Mouse (Mus musculus) forebrain, embryonic 15.5 days (tissue): ENCODE data around the gene Noto. TPM values are rescaled to one million over a fixed set of nuclear protein-coding genes. Genes with fewer than 3 reads are reported as not detected.
A peak's percentile ranks its signal among the peaks of the same experiment; 100 is the strongest.

Experiments used
- ATAC-seq: fragments of 200-750 bp; cut with Nextera tagmentation; replicated peaks from 2 replicates; pipeline ENCODE4 v1.8.0; 2017; ENCODE audit warnings: mild to moderate bottlenecking, moderate TSS enrichment, moderate library complexity
- H3K27ac ChIP-seq: fragments of 300-500 bp; sonication (generic); replicated peaks from 2 replicates; pipeline ENCODE4 v1.5.1; 2015; ENCODE audit warnings: mild to moderate bottlenecking, inconsistent platforms
- H3K27me3 ChIP-seq: fragments of 300-500 bp; sonication (generic); 2 replicates; pipeline ENCODE4 v1.6.1; 2015; ENCODE audit warnings: inconsistent platforms
- H3K36me3 ChIP-seq: fragments of 300-500 bp; sonication (generic); 2 replicates; pipeline ENCODE4 v1.6.1; 2015; ENCODE audit warnings: mild to moderate bottlenecking, inconsistent platforms
- H3K4me1 ChIP-seq: fragments of 300-500 bp; sonication (generic); 2 replicates; pipeline ENCODE4 v1.6.1; 2015; ENCODE audit warnings: inconsistent platforms
- H3K4me2 ChIP-seq: fragments of 300-500 bp; sonication (generic); replicated peaks from 2 replicates; pipeline ENCODE4 v1.6.1; 2015; ENCODE audit warnings: mild to moderate bottlenecking, inconsistent platforms
- H3K4me3 ChIP-seq: fragments of 300-500 bp; sonication (generic); 2 replicates; pipeline ENCODE4 v1.5.1; 2015; ENCODE audit warnings: mild to moderate bottlenecking, inconsistent platforms
- H3K9ac ChIP-seq: fragments of 300-500 bp; sonication (generic); replicated peaks from 2 replicates; pipeline ENCODE4 v1.6.1; 2015; ENCODE audit warnings: mild to moderate bottlenecking, inconsistent platforms
- H3K9me3 ChIP-seq: fragments of 300-500 bp; sonication (generic); 2 replicates; pipeline ENCODE4 v1.6.1; 2016; ENCODE audit warnings: inconsistent platforms
- WGBS: fragments of 180-500 bp; shearing (Covaris S2); methylation state at CpG from one replicate; pipeline ENCODE4 v1.1.7; 2015; ENCODE audit warnings: mixed read lengths; 5-methylcytosine and 5-hydroxymethylcytosine counted together
- polyA plus RNA-seq: library from polyadenylated mRNA; unstranded; fragments of >200 nt; fragmentation: Nextera tagmentation; extraction: Ambion mirVana; gene quantifications from 2 replicates; pipeline ENCODE4 v1.2.1, GENCODE M21; 2015

The Noto gene
- polyA plus RNA-seq, 1 experiment from 2014 or later, result not detected

- Histone ChIP-seq H3K36me3 (no peaks in the 10 kb centered on the region), H3K4me1 (peaks cover 47% of the 10 kb centered on the region), H3K9ac (peak overlapping the region; percentile 86), H3K4me2 (peak overlapping the region; percentile 91), H3K4me3 (peak overlapping the region; percentile 85), H3K27ac (peak overlapping the region; percentile 90), H3K27me3 (no peaks in the 10 kb centered on the region), H3K9me3 (no peaks in the 10 kb centered on the region)
- ATAC-seq, result no peak
- WGBS, result under 1% methylated on average over 15 of the region's 15 CpGs
Measured at GRCm38 (mm10) chr6:85452411-85452665, 28.7 kb downstream of the Noto start.

GRCm38 (mm10) chr6:85452816-85453215, 29.1 kb downstream of the Noto start:
- H3K9me3 ChIP-seq, result no peaks in the 10 kb centered on the region
- H3K4me2 ChIP-seq, result peak overlapping the region; percentile 91
- peaks cover 47% of the 10 kb centered on the region for H3K4me1 ChIP-seq
- no peaks in the 10 kb centered on the region for H3K36me3 ChIP-seq
- peak overlapping the region; percentile 90 for H3K27ac ChIP-seq
- H3K9ac ChIP-seq, result peak overlapping the region; percentile 86
- peak overlapping the region; percentile 85 for H3K4me3 ChIP-seq
- H3K27me3 ChIP-seq, result no peaks in the 10 kb centered on the region
- WGBS, result 12% methylated on average over 7 of the region's 7 CpGs
- no peak for ATAC-seq

- 84% methylated on average over 2 of the region's 2 CpGs for WGBS
- Histone ChIP-seq H3K4me2 (no peak overlapping the region), H3K27me3 (no peaks in the 10 kb centered on the region), H3K9me3 (no peaks in the 10 kb centered on the region), H3K27ac (no peak overlapping the region), H3K9ac (no peak overlapping the region), H3K4me3 (no peak overlapping the region), H3K4me1 (peaks cover 20% of the 10 kb centered on the region), H3K36me3 (peaks cover 54% of the 10 kb centered on the region)
- ATAC-seq, result no peak
Measured at GRCm38 (mm10) chr6:85459621-85460020, 35.9 kb downstream of the Noto start.

- H3K4me2 ChIP-seq, result no peak overlapping the region
- ATAC-seq, result no peak
Measured at GRCm38 (mm10) chr6:85465381-85465780, 41.7 kb downstream of the Noto start.

GRCm38 (mm10) chr6:85469660-85470430, 46.2 kb downstream of the Noto start:
- ATAC-seq, result 0 out of 2 replicates have a peak, but pooled peaks have one; percentile 23
- H3K36me3 ChIP-seq, result peaks cover 49% of the 10 kb centered on the region

More at GRCm38 (mm10) chr6:85465381-85465780, 41.7 kb downstream of the Noto start:
- H3K27me3 ChIP-seq, result no peaks in the 10 kb centered on the region
- no peak overlapping the region for H3K27ac ChIP-seq
- H3K36me3 ChIP-seq, result peaks cover 90% of the 10 kb centered on the region
- H3K9ac ChIP-seq, result no peak overlapping the region
- H3K4me1 ChIP-seq, result no peaks in the 10 kb centered on the region
- H3K4me3 ChIP-seq, result no peak overlapping the region
- no peaks in the 10 kb centered on the region for H3K9me3 ChIP-seq

GRCm38 (mm10) chr6:85471962-85472361, 48.3 kb downstream of the Noto start:
- ATAC-seq, result no peak
- H3K4me3 ChIP-seq, result no peak overlapping the region
- H3K36me3 ChIP-seq, result peaks cover 29% of the 10 kb centered on the region
- 53% methylated on average over 8 of the region's 8 CpGs for WGBS
- H3K9ac ChIP-seq, result no peak overlapping the region
- no peak overlapping the region for H3K27ac ChIP-seq
- no peaks in the 10 kb centered on the region for H3K27me3 ChIP-seq
- H3K4me1 ChIP-seq, result no peaks in the 10 kb centered on the region
- no peak overlapping the region for H3K4me2 ChIP-seq
- H3K9me3 ChIP-seq, result no peaks in the 10 kb centered on the region

More at GRCm38 (mm10) chr6:85469660-85470430, 46.2 kb downstream of the Noto start:
- no peak overlapping the region for H3K4me2 ChIP-seq
- no peak overlapping the region for H3K4me3 ChIP-seq
- no peak overlapping the region for H3K27ac ChIP-seq
- no peaks in the 10 kb centered on the region for H3K4me1 ChIP-seq
- H3K27me3 ChIP-seq, result no peaks in the 10 kb centered on the region
- H3K9me3 ChIP-seq, result no peaks in the 10 kb centered on the region
- no peak overlapping the region for H3K9ac ChIP-seq
- 72% methylated on average over 5 of the region's 5 CpGs for WGBS

GRCm38 (mm10) chr6:85472542-85472941, 48.9 kb downstream of the Noto start:
- H3K36me3 ChIP-seq, result peaks cover 24% of the 10 kb centered on the region
- WGBS, result 54% methylated on average over 5 of the region's 5 CpGs
- no peak for ATAC-seq

GRCm38 (mm10) chr6:85475581-85475980, 51.9 kb downstream of the Noto start:
- H3K9me3 ChIP-seq, result no peaks in the 10 kb centered on the region
- no peak overlapping the region for H3K4me2 ChIP-seq
- H3K27me3 ChIP-seq, result no peaks in the 10 kb centered on the region
- no peak overlapping the region for H3K9ac ChIP-seq
- no peak overlapping the region for H3K27ac ChIP-seq
- no peak for ATAC-seq
- WGBS, result 86% methylated on average over 3 of the region's 3 CpGs
- H3K4me3 ChIP-seq, result no peak overlapping the region
- H3K36me3 ChIP-seq, result peaks cover 6% of the 10 kb centered on the region; the same call in 1 of the 2 replicates
- H3K4me1 ChIP-seq, result no peaks in the 10 kb centered on the region

More at GRCm38 (mm10) chr6:85472542-85472941, 48.9 kb downstream of the Noto start:
- Histone ChIP-seq H3K27me3 (no peaks in the 10 kb centered on the region), H3K27ac (no peak overlapping the region), H3K9ac (no peak overlapping the region), H3K4me1 (no peaks in the 10 kb centered on the region), H3K4me3 (no peak overlapping the region), H3K4me2 (no peak overlapping the region), H3K9me3 (no peaks in the 10 kb centered on the region)

- H3K27me3 ChIP-seq, result no peaks in the 10 kb centered on the region
- no peak overlapping the region for H3K27ac ChIP-seq
- no peak overlapping the region for H3K9ac ChIP-seq
- ATAC-seq, result no peak
- peaks cover 6% of the 10 kb centered on the region; the same call in 1 of the 2 replicates for H3K36me3 ChIP-seq
- 38% methylated on average over 10 of the region's 10 CpGs for WGBS
- H3K4me3 ChIP-seq, result no peak overlapping the region
- no peaks in the 10 kb centered on the region for H3K9me3 ChIP-seq
- H3K4me2 ChIP-seq, result no peak overlapping the region
- no peaks in the 10 kb centered on the region for H3K4me1 ChIP-seq
Measured at GRCm38 (mm10) chr6:85477366-85477917, 53.8 kb downstream of the Noto start.

GRCm38 (mm10) chr6:85478416-85478815, 54.7 kb downstream of the Noto start:
- Histone ChIP-seq H3K9ac (no peak overlapping the region), H3K27me3 (peaks cover 5% of the 10 kb centered on the region; the same call in 1 of the 2 replicates), H3K9me3 (no peaks in the 10 kb centered on the region), H3K27ac (no peak overlapping the region), H3K36me3 (peaks cover 6% of the 10 kb centered on the region; the same call in 1 of the 2 replicates), H3K4me3 (no peak overlapping the region), H3K4me2 (no peak overlapping the region), H3K4me1 (no peaks in the 10 kb centered on the region)
- 51% methylated on average over 14 of the region's 14 CpGs for WGBS
- no peak for ATAC-seq
